In genomic region chr8:71856630-71857328, GRCm38 (mm10) we compare ENCODE assay signal across 7 mouse cellular contexts. TPM values are rescaled to one million over a fixed set of nuclear protein-coding genes. Genes with fewer than 3 reads are reported as not detected.
DNase-seq lines count a peak whose midpoint lies in the region; ATAC-seq and TF ChIP-seq lines count a peak whose summit lies in the region.
"Not testable (repeated sequence)": the region's sequence is repeated elsewhere in the genome, so short reads cannot be mapped to it uniquely, and the experiment has no call there.

No protein-coding gene starts in this region.

- H3K9ac ChIP-seq in embryonic facial prominence, embryonic 15.5 days; heart, embryonic 12.5 days; hindbrain, embryonic 13.5 days; kidney, postnatal 0 days (ENCODE audit: low read depth, low read length); midbrain, embryonic 11.5 days (ENCODE audit: low read length); neural tube, embryonic 11.5 days (ENCODE audit: low read length); stomach, embryonic 16.5 days (ENCODE audit: low read length): not testable (repeated sequence)

- 73% methylated on average over 9 of the region's 10 CpGs for WGBS in embryonic facial prominence, embryonic 15.5 days
- 66% methylated on average over 9 of the region's 10 CpGs for WGBS in heart, embryonic 12.5 days
- 85% methylated on average over 9 of the region's 10 CpGs for WGBS in hindbrain, embryonic 13.5 days
- 79% methylated on average over 9 of the region's 10 CpGs for WGBS in kidney, postnatal 0 days
- 76% methylated on average over 8 of the region's 10 CpGs for WGBS in midbrain, embryonic 11.5 days
- 81% methylated on average over 7 of the region's 10 CpGs for WGBS in neural tube, embryonic 11.5 days
- 73% methylated on average over 7 of the region's 10 CpGs for WGBS in stomach, embryonic 16.5 days

- not testable (repeated sequence) for TF ChIP-seq CTCF in kidney, postnatal 0 days (IDR thresholded peaks at IDR 0.05; ENCODE audit: low read depth)

- not testable (repeated sequence) for H3K4me2 ChIP-seq in embryonic facial prominence, embryonic 15.5 days (replicated peaks); heart, embryonic 12.5 days; hindbrain, embryonic 13.5 days; kidney, postnatal 0 days (ENCODE audit: low read length); midbrain, embryonic 11.5 days; neural tube, embryonic 11.5 days (ENCODE audit: low read depth); stomach, embryonic 16.5 days (ENCODE audit: low read depth, low read length)

- H3K9me3 ChIP-seq in embryonic facial prominence, embryonic 15.5 days (replicated peaks); heart, embryonic 12.5 days (replicated peaks); hindbrain, embryonic 13.5 days; kidney, postnatal 0 days (replicated peaks; ENCODE audit: low read length); midbrain, embryonic 11.5 days (ENCODE audit: control insufficient read depth, low read length); neural tube, embryonic 11.5 days (ENCODE audit: control insufficient read depth, low read length); stomach, embryonic 16.5 days (replicated peaks; ENCODE audit: control insufficient read depth, low read length): not testable (repeated sequence)

- not testable (repeated sequence) for H3K4me3 ChIP-seq in embryonic facial prominence, embryonic 15.5 days (replicated peaks); heart, embryonic 12.5 days; hindbrain, embryonic 13.5 days; kidney, postnatal 0 days (replicated peaks; ENCODE audit: low read depth, low read length); midbrain, embryonic 11.5 days (ENCODE audit: low read depth, low read length); neural tube, embryonic 11.5 days (ENCODE audit: low read depth, low read length); stomach, embryonic 16.5 days (replicated peaks; ENCODE audit: low read length)

- not testable (repeated sequence) for H3K27ac ChIP-seq in embryonic facial prominence, embryonic 15.5 days (replicated peaks); heart, embryonic 12.5 days (ENCODE audit: poor library complexity, severe bottlenecking); hindbrain, embryonic 13.5 days; kidney, postnatal 0 days; midbrain, embryonic 11.5 days (ENCODE audit: low read depth, low read length); neural tube, embryonic 11.5 days (ENCODE audit: low read depth, low read length); stomach, embryonic 16.5 days (ENCODE audit: low read length)

- not testable (repeated sequence) for H3K27me3 ChIP-seq in embryonic facial prominence, embryonic 15.5 days; heart, embryonic 12.5 days (replicated peaks); hindbrain, embryonic 13.5 days; kidney, postnatal 0 days (ENCODE audit: insufficient read depth, low read length); midbrain, embryonic 11.5 days (ENCODE audit: control insufficient read depth, insufficient read depth, low read length); neural tube, embryonic 11.5 days (ENCODE audit: control insufficient read depth, insufficient read depth, low read length); stomach, embryonic 16.5 days (ENCODE audit: control insufficient read depth, insufficient read depth, low read length)

- peak; percentile 47; the same call in 1 of the 2 replicates for ATAC-seq in embryonic facial prominence, embryonic 15.5 days (ENCODE audit: insufficient number of reproducible peaks, low FRiP score, low TSS enrichment, low read depth)
- ATAC-seq in heart, embryonic 12.5 days (ENCODE audit: insufficient number of reproducible peaks, low FRiP score), result peak; percentile 57
- ATAC-seq in hindbrain, embryonic 13.5 days (ENCODE audit: low FRiP score), result peak; percentile 63; the same call in 1 of the 2 replicates
- ATAC-seq in kidney, postnatal 0 days (replicated peaks; ENCODE audit: low FRiP score, low read depth), result 0 out of 2 replicates have a peak, but pooled peaks have one; percentile 46
- ATAC-seq in midbrain, embryonic 11.5 days (ENCODE audit: low FRiP score), result peak; percentile 58; the same call in 1 of the 2 replicates
- peak; percentile 38; the same call in 1 of the 2 replicates for ATAC-seq in neural tube, embryonic 11.5 days (ENCODE audit: insufficient read depth, low FRiP score, low TSS enrichment)
- peak; percentile 47; the same call in 1 of the 2 replicates for ATAC-seq in stomach, embryonic 16.5 days (ENCODE audit: insufficient read depth, low FRiP score)

- not testable (repeated sequence) for DNase-seq in kidney, postnatal 0 days (ENCODE audit: low spot score); midbrain, embryonic 11.5 days (ENCODE audit: low spot score, missing footprints); neural tube, embryonic 11.5 days (ENCODE audit: low spot score)

- H3K4me1 ChIP-seq in embryonic facial prominence, embryonic 15.5 days; heart, embryonic 12.5 days (replicated peaks); hindbrain, embryonic 13.5 days (replicated peaks); kidney, postnatal 0 days (replicated peaks; ENCODE audit: insufficient read depth, low read length); midbrain, embryonic 11.5 days (ENCODE audit: control insufficient read depth, insufficient read depth, low read length); neural tube, embryonic 11.5 days (ENCODE audit: control insufficient read depth, insufficient read depth, low read length); stomach, embryonic 16.5 days (ENCODE audit: control insufficient read depth, insufficient read depth, low read length): not testable (repeated sequence)

- not testable (repeated sequence) for H3K36me3 ChIP-seq in embryonic facial prominence, embryonic 15.5 days; heart, embryonic 12.5 days; hindbrain, embryonic 13.5 days; kidney, postnatal 0 days (ENCODE audit: insufficient read depth, low read length); midbrain, embryonic 11.5 days (ENCODE audit: control insufficient read depth, insufficient read depth, low read length); neural tube, embryonic 11.5 days (ENCODE audit: control insufficient read depth, insufficient read depth, low read length); stomach, embryonic 16.5 days (ENCODE audit: control insufficient read depth, insufficient read depth, low read length)

RNA-seq across cellular contexts. Expression of gene Zfp709, which starts 25.0 kb away (rescaled TPM):
- polyA plus RNA-seq in embryonic facial prominence, embryonic 15.5 days (2015; fragmentation: Nextera tagmentation; extraction: Ambion mirVana), result 5.4 and 8.6 TPM in 2 replicates
- 4.4 and 5.9 TPM in 2 replicates for polyA plus RNA-seq in heart, embryonic 12.5 days (2016; fragmentation: Nextera tagmentation; extraction: Ambion mirVana)
- 8.2 and 8.7 TPM in 2 replicates for polyA plus RNA-seq in hindbrain, embryonic 13.5 days (2015; fragmentation: Nextera tagmentation; extraction: Ambion mirVana)
- polyA plus RNA-seq in kidney, postnatal 0 days (2015; fragmentation: Nextera tagmentation; extraction: Ambion mirVana), result 4.8 and 5.4 TPM in 2 replicates
- polyA plus RNA-seq in midbrain, embryonic 11.5 days (2014; fragmentation: Nextera tagmentation; extraction: Ambion mirVana), result 7.4 and 9.1 TPM in 2 replicates
- 6.6 and 6.7 TPM in 2 replicates for polyA plus RNA-seq in neural tube, embryonic 11.5 days (2014; fragmentation: Nextera tagmentation; extraction: Ambion mirVana)
- 5.1 and 6.6 TPM in 2 replicates for polyA plus RNA-seq in stomach, embryonic 16.5 days (2015; fragmentation: Nextera tagmentation; extraction: Ambion mirVana)

RNA-seq across cellular contexts. Expression of gene Zfp882, which starts 51.6 kb away (rescaled TPM):
- polyA plus RNA-seq in embryonic facial prominence, embryonic 15.5 days (2015; fragmentation: Nextera tagmentation; extraction: Ambion mirVana), result 6.3 and 7.0 TPM in 2 replicates
- polyA plus RNA-seq in heart, embryonic 12.5 days (2016; fragmentation: Nextera tagmentation; extraction: Ambion mirVana), result 2.4 and 2.9 TPM in 2 replicates
- 16.5 and 17.8 TPM in 2 replicates for polyA plus RNA-seq in hindbrain, embryonic 13.5 days (2015; fragmentation: Nextera tagmentation; extraction: Ambion mirVana)
- polyA plus RNA-seq in kidney, postnatal 0 days (2015; fragmentation: Nextera tagmentation; extraction: Ambion mirVana), result 4.0 and 4.6 TPM in 2 replicates
- 7.2 and 9.2 TPM in 2 replicates for polyA plus RNA-seq in midbrain, embryonic 11.5 days (2014; fragmentation: Nextera tagmentation; extraction: Ambion mirVana)
- polyA plus RNA-seq in neural tube, embryonic 11.5 days (2014; fragmentation: Nextera tagmentation; extraction: Ambion mirVana), result 7.2 and 8.1 TPM in 2 replicates
- 3.6 and 4.5 TPM in 2 replicates for polyA plus RNA-seq in stomach, embryonic 16.5 days (2015; fragmentation: Nextera tagmentation; extraction: Ambion mirVana)

RNA-seq across cellular contexts. Expression of gene Zfp617, which starts 51.7 kb away (rescaled TPM):
- 22.1 and 23.1 TPM in 2 replicates for polyA plus RNA-seq in embryonic facial prominence, embryonic 15.5 days (2015; fragmentation: Nextera tagmentation; extraction: Ambion mirVana)
- polyA plus RNA-seq in heart, embryonic 12.5 days (2016; fragmentation: Nextera tagmentation; extraction: Ambion mirVana), result 28.1 and 30.1 TPM in 2 replicates
- 34.9 and 38.9 TPM in 2 replicates for polyA plus RNA-seq in hindbrain, embryonic 13.5 days (2015; fragmentation: Nextera tagmentation; extraction: Ambion mirVana)
- polyA plus RNA-seq in kidney, postnatal 0 days (2015; fragmentation: Nextera tagmentation; extraction: Ambion mirVana), result 13.6 and 17.3 TPM in 2 replicates
- polyA plus RNA-seq in midbrain, embryonic 11.5 days (2014; fragmentation: Nextera tagmentation; extraction: Ambion mirVana), result 39.7 and 44.2 TPM in 2 replicates
- 35.5 and 36.4 TPM in 2 replicates for polyA plus RNA-seq in neural tube, embryonic 11.5 days (2014; fragmentation: Nextera tagmentation; extraction: Ambion mirVana)
- polyA plus RNA-seq in stomach, embryonic 16.5 days (2015; fragmentation: Nextera tagmentation; extraction: Ambion mirVana), result 20.8 and 24.5 TPM in 2 replicates
